10 mouse cellular contexts compared by ENCODE assay signal in the genomic region with DNA sequence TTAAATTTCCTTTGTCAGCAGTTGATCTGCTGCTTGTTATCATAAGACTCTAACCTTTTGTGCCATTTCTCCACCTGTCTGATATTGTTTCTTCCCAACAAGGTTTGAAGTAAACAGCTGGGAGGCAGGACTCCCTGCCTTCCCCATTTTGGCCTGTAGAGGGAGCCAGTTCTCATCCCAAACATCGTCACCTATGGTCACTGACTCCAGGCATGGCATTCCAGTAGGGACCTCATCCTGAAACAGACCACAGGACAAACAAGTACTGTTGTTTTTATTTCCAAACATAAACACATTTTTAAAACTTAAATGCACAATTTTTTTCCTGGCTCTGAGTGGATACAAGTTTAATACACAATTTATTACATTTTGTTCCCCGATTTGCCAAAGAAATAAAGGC. TPM values are rescaled to one million over a fixed set of nuclear protein-coding genes. Genes with fewer than 3 reads are reported as not detected.
DNase-seq lines count a peak whose midpoint lies in the region; ATAC-seq lines count a peak whose summit lies in the region.
"Had no signal": no experiment of that assay in that cellular context is flagged by ENCODE, and none has a peak within 500 bp of the region (broad histone marks: within the 10 kb centered on the region; RNA-seq: fewer than 3 reads in every experiment).

No protein-coding gene starts in this region.

- no peak overlapping the region for H3K27ac ChIP-seq in hindbrain, embryonic 11.5 days (ENCODE audit: low read depth, low read length)
- H3K27ac ChIP-seq in hindbrain, embryonic 12.5 days = no peak overlapping the region
- H3K27ac ChIP-seq: embryonic facial prominence, embryonic 12.5 days; macrophage had no signal

- H3K4me1 ChIP-seq in hindbrain, embryonic 11.5 days (replicated peaks; ENCODE audit: control insufficient read depth, insufficient read depth, low read length) = no peaks in the 10 kb centered on the region
- H3K4me1 ChIP-seq in hindbrain, embryonic 12.5 days = no peaks in the 10 kb centered on the region
- H3K4me1 ChIP-seq: embryonic facial prominence, embryonic 12.5 days had no signal

- H3K27me3 ChIP-seq in hindbrain, embryonic 11.5 days (ENCODE audit: control insufficient read depth, insufficient read depth, low read length) = no peaks in the 10 kb centered on the region
- H3K27me3 ChIP-seq in hindbrain, embryonic 12.5 days = peaks cover 2% of the 10 kb centered on the region; the same call in 1 of the 2 replicates
- H3K27me3 ChIP-seq: embryonic facial prominence, embryonic 12.5 days had no signal

- no peak overlapping the region for H3K4me3 ChIP-seq in hindbrain, embryonic 11.5 days (ENCODE audit: low read depth, low read length)
- no peak overlapping the region for H3K4me3 ChIP-seq in hindbrain, embryonic 12.5 days
- H3K4me3 ChIP-seq: embryonic facial prominence, embryonic 12.5 days had no signal

- H3K36me3 ChIP-seq in hindbrain, embryonic 11.5 days (ENCODE audit: control insufficient read depth, insufficient read depth, low read length) = no peaks in the 10 kb centered on the region
- H3K36me3 ChIP-seq in hindbrain, embryonic 12.5 days = no peaks in the 10 kb centered on the region
- H3K36me3 ChIP-seq: embryonic facial prominence, embryonic 12.5 days had no signal

- 51% methylated on average over 2 of the region's 2 CpGs for WGBS in hindbrain, embryonic 11.5 days
- WGBS in hindbrain, embryonic 12.5 days = 49% methylated on average over 2 of the region's 2 CpGs

- no peaks in the 10 kb centered on the region for H3K9me3 ChIP-seq in hindbrain, embryonic 11.5 days (ENCODE audit: control insufficient read depth, low read length)
- H3K9me3 ChIP-seq in hindbrain, embryonic 12.5 days (replicated peaks) = no peaks in the 10 kb centered on the region
- H3K9me3 ChIP-seq: embryonic facial prominence, embryonic 12.5 days had no signal

- ATAC-seq in hindbrain, embryonic 11.5 days (ENCODE audit: low FRiP score) = no peak
- no peak for ATAC-seq in hindbrain, embryonic 12.5 days (ENCODE audit: low FRiP score)
- peak; percentile 29 to 62; a peak in 1 of 4 replicates for ATAC-seq in hematopoietic stem cell, adult 5-6 weeks (replicated peaks in 1 of 2; ENCODE audit: insufficient read depth in 1 of 2, low FRiP score in 2 of 2, low TSS enrichment in 1 of 2, low read depth in 1 of 2, poor library complexity in 2 of 2, severe bottlenecking in 2 of 2)

- no peak overlapping the region for H3K4me2 ChIP-seq in hindbrain, embryonic 11.5 days (replicated peaks; ENCODE audit: low read depth, low read length)
- no peak overlapping the region for H3K4me2 ChIP-seq in hindbrain, embryonic 12.5 days (replicated peaks)
- H3K4me2 ChIP-seq: embryonic facial prominence, embryonic 12.5 days had no signal

- DNase-seq in hindbrain, embryonic 11.5 days (ENCODE audit: low spot score) = peak; percentile 82
- DNase-seq in adrenal gland, adult (ENCODE audit: inconsistent age in 2 of 2, low spot score in 1 of 2) = peak; percentile 46 to 85
- DNase-seq in cerebellum, postnatal 36 days = peak; percentile 60 to 68
- DNase-seq in left cerebral cortex, adult 8-10 months (ENCODE audit: low spot score in 2 of 2) = peak; percentile 11 to 56
- peak; percentile 28 for DNase-seq in ovary, adult 18-20 months (ENCODE audit: low spot score)
- peak; percentile 74 for DNase-seq in thymus, postnatal 14 days

- H3K9ac ChIP-seq in hindbrain, embryonic 11.5 days (ENCODE audit: low read depth, low read length) = no peak overlapping the region
- H3K9ac ChIP-seq in hindbrain, embryonic 12.5 days = no peak overlapping the region
- H3K9ac ChIP-seq: embryonic facial prominence, embryonic 12.5 days had no signal

RNA-seq across cellular contexts. Expression of gene Tdrd5, which starts 40.1 kb away (rescaled TPM):
- 0.06 and 0.09 TPM in 2 replicates for polyA plus RNA-seq in hindbrain, embryonic 11.5 days (2014; fragmentation: Nextera tagmentation; extraction: Ambion mirVana)
- 0.16 and 0.34 TPM in 2 replicates for polyA plus RNA-seq in hindbrain, embryonic 12.5 days (2016; fragmentation: Nextera tagmentation; extraction: Ambion mirVana)
- total RNA-seq in hematopoietic stem cell, adult 5-6 weeks (2017) = not detected in 2 replicates
- 1 to 10 TPM; 2.6 to 2.8 (median 2.6) TPM for total RNA-seq in left cerebral cortex, adult 8-10 months (2022)
- polyA plus RNA-seq: macrophage had no signal

RNA-seq across cellular contexts. Expression of gene Nphs2, which starts 47.2 kb away (rescaled TPM):
- not detected in 2 replicates for polyA plus RNA-seq in hindbrain, embryonic 11.5 days (2014; fragmentation: Nextera tagmentation; extraction: Ambion mirVana)
- 0.10 TPM in 1 of 2 replicates, not detected in the other for polyA plus RNA-seq in hindbrain, embryonic 12.5 days (2016; fragmentation: Nextera tagmentation; extraction: Ambion mirVana)
- 0.81 TPM in 1 of 2 replicates, not detected in the other for total RNA-seq in hematopoietic stem cell, adult 5-6 weeks (2017)
- total RNA-seq in left cerebral cortex, adult 8-10 months (2022) = under 1 TPM; 0.30 to 0.71 (median 0.52) TPM
- polyA plus RNA-seq: embryonic facial prominence, embryonic 12.5 days; macrophage had no signal

RNA-seq across cellular contexts. Expression of gene Fam163a, which starts 58.5 kb away (rescaled TPM):
- polyA plus RNA-seq in hindbrain, embryonic 11.5 days (2014; fragmentation: Nextera tagmentation; extraction: Ambion mirVana) = 5.4 and 5.7 TPM in 2 replicates
- polyA plus RNA-seq in hindbrain, embryonic 12.5 days (2016; fragmentation: Nextera tagmentation; extraction: Ambion mirVana) = 6.4 and 7.9 TPM in 2 replicates
- not detected in 2 replicates for total RNA-seq in hematopoietic stem cell, adult 5-6 weeks (2017)
- total RNA-seq in left cerebral cortex, adult 8-10 months (2022) = 1 to 10 TPM; 6.9 to 8.0 (median 7.4) TPM
- polyA plus RNA-seq: macrophage had no signal

Comparison
In these comparisons a context has a peak if more than half of its experiments do, and no peak if none do; other contexts are left out.
1. ATAC-seq: peak in hematopoietic stem cell, adult 5-6 weeks (2 of 2); none in hindbrain, embryonic 11.5 days (single experiment) and hindbrain, embryonic 12.5 days (single experiment).
2. DNase-seq: peak in every context shown above with its lines; median percentile 82 in hindbrain, embryonic 11.5 days; 74 in thymus, postnatal 14 days; 66 in adrenal gland, adult; 64 in cerebellum, postnatal 36 days; 34 in left cerebral cortex, adult 8-10 months; 28 in ovary, adult 18-20 months.